Mouse (Mus musculus) hindbrain, embryonic 15.5 days (tissue): Measurements from ENCODE around the gene Eif2d. TPM values are rescaled to one million over a fixed set of nuclear protein-coding genes. Genes with fewer than 3 reads are reported as not detected.
A peak's percentile ranks its signal among the peaks of the same experiment; 100 is the strongest.

ENCODE experiments used
- ATAC-seq: fragments of 200-750 bp; cut with Nextera tagmentation; 2 replicates; pipeline ENCODE4 v1.8.0; 2017; ENCODE audit warnings: low read depth, moderate number of reproducible peaks, moderate TSS enrichment; ENCODE audit not compliant: low FRiP score
- H3K27ac ChIP-seq: fragments of 300-500 bp; sonication (generic); replicated peaks from 2 replicates; pipeline ENCODE4 v1.5.1; 2015; ENCODE audit warnings: mild to moderate bottlenecking, inconsistent platforms
- H3K27me3 ChIP-seq: fragments of 300-500 bp; sonication (generic); 2 replicates; pipeline ENCODE4 v1.6.1; 2015; ENCODE audit warnings: control low read depth, inconsistent platforms
- H3K36me3 ChIP-seq: fragments of 300-500 bp; sonication (generic); 2 replicates; pipeline ENCODE4 v1.6.1; 2015; ENCODE audit warnings: control low read depth, inconsistent platforms
- H3K4me1 ChIP-seq: fragments of 300-500 bp; sonication (generic); replicated peaks from 2 replicates; pipeline ENCODE4 v1.6.1; 2015; ENCODE audit warnings: control low read depth, inconsistent platforms
- H3K4me2 ChIP-seq: fragments of 300-500 bp; sonication (generic); 2 replicates; pipeline ENCODE4 v1.6.1; 2015; ENCODE audit warnings: moderate library complexity, mild to moderate bottlenecking, inconsistent platforms
- H3K4me3 ChIP-seq: fragments of 300-500 bp; sonication (generic); 2 replicates; pipeline ENCODE4 v1.5.1; 2015; ENCODE audit warnings: mild to moderate bottlenecking, inconsistent platforms
- H3K9ac ChIP-seq: fragments of 300-500 bp; sonication (generic); 2 replicates; pipeline ENCODE4 v1.6.1; 2015; ENCODE audit warnings: inconsistent platforms
- H3K9me3 ChIP-seq: fragments of 300-500 bp; sonication (generic); 2 replicates; pipeline ENCODE4 v1.6.1; 2016; ENCODE audit warnings: control low read depth, inconsistent platforms
- WGBS: fragments of 180-500 bp; shearing (Covaris S2); methylation state at CpG from one replicate; pipeline ENCODE4 v1.1.7; 2015; 5-methylcytosine and 5-hydroxymethylcytosine counted together
- polyA plus RNA-seq: library from polyadenylated mRNA; unstranded; fragments of >200 nt; fragmentation: Nextera tagmentation; extraction: Ambion mirVana; gene quantifications from 2 replicates; pipeline ENCODE4 v1.2.1, GENCODE M21; 2015

The Eif2d gene
- polyA plus RNA-seq, 1 experiment from 2014 or later, result 49.1 TPM

DNA sequence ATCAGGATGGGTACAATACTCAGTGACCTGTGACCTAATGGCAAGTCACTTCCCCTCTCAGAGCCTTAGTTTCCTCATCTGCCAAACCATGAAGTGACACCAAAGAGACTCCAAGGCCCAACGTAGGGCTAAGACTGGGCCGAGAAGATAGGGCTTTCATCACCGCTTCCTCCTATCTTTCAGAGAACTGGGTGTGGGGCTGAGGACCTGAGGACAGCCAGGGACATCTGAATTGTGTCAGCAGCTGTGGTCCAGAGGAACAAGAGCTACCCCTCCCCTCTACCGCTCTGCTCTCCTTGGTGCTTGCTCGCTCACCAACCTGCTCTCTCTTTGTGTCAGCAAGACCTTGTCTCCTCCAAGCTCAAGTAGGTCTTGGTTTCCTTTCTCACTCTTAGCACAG, 35.7 kb downstream of the Eif2d start:
- Histone ChIP-seq H3K4me1 (no peaks in the 10 kb centered on the region), H3K9me3 (no peaks in the 10 kb centered on the region), H3K36me3 (no peaks in the 10 kb centered on the region), H3K27ac (no peak overlapping the region), H3K9ac (no peak overlapping the region), H3K4me2 (no peak overlapping the region), H3K4me3 (no peak overlapping the region), H3K27me3 (no peaks in the 10 kb centered on the region)
- WGBS, result 92% methylated on average over 5 of the region's 5 CpGs
- no peak for ATAC-seq

DNA sequence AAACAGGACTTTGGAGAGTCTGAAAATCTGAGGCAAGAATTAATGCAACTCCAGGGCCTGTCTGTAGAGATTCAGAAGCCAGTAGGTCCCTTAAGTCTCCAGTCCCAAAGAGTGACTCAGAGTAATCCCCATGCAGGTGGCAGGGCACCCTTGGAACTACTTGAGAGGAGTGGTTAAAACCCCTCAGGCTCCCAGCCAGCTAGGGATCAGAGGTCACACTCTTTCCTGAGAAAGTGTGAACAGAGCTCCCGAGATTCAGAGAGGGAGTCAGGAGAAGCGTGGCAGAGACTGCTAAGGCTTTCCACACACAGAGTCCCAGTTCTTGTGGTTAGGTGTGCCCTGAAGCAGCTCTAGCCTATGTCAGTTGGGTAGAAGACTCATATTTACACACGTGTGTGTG, 40.8 kb downstream of the Eif2d start:
- Histone ChIP-seq H3K4me2 (no peak overlapping the region), H3K9me3 (no peaks in the 10 kb centered on the region)
- WGBS, result 65% methylated on average over 3 of the region's 3 CpGs

DNA sequence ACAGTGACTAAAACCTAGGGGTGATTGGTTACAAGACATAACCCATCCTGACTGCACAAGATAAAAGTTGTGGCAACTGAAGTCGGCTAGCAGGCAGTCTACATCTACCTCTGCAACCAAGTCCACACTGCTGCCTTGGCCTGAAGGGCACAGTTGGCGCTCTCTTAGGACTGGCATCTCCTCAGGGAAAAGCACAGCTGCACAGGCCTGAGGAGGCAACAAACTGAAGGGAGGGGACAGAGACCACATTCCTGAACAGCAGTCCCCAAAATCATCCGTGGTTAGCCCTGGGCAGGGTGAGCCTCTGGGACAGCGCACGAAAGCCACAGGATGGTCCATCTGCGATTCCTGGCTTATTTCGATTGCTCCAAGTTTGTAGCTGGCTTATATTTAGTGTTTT, 42.7 kb downstream of the Eif2d start:
- Histone ChIP-seq H3K36me3 (no peaks in the 10 kb centered on the region), H3K4me1 (no peaks in the 10 kb centered on the region), H3K4me3 (no peak overlapping the region), H3K27me3 (no peaks in the 10 kb centered on the region), H3K9ac (no peak overlapping the region), H3K4me2 (no peak overlapping the region), H3K9me3 (no peaks in the 10 kb centered on the region), H3K27ac (no peak overlapping the region)
- 87% methylated on average over 7 of the region's 7 CpGs for WGBS
- ATAC-seq, result no peak

More for the DNA sequence above, 40.8 kb downstream of the Eif2d start:
- Histone ChIP-seq H3K27ac (no peak overlapping the region), H3K9ac (no peak overlapping the region), H3K4me3 (no peak overlapping the region), H3K4me1 (no peaks in the 10 kb centered on the region), H3K36me3 (no peaks in the 10 kb centered on the region), H3K27me3 (no peaks in the 10 kb centered on the region)
- ATAC-seq, result no peak

DNA sequence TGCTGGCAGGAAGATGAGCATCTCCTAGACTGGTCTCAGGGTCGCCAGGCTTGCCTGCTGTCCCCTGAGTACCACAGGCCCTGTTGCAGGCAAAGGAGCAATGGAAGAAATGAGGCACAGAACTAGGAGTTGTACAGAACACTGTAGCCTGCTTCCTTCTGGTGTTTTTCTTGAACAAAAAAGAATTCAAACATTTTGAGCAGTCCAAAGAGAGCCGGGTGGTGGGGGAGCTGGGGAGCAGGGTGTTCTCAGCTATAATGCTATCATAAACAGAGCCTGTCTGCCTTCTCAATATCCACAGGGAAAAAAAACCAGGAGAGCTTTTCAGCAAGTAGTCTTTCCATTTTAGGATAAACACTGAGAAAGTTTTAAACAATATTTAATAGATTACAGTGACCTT, 43.1 kb downstream of the Eif2d start:
- Histone ChIP-seq H3K36me3 (no peaks in the 10 kb centered on the region), H3K4me1 (no peaks in the 10 kb centered on the region), H3K27ac (no peak overlapping the region), H3K9me3 (no peaks in the 10 kb centered on the region), H3K4me2 (no peak overlapping the region), H3K4me3 (no peak overlapping the region), H3K9ac (no peak overlapping the region), H3K27me3 (no peaks in the 10 kb centered on the region)
- WGBS, result 79% methylated on average over 2 of the region's 2 CpGs
- ATAC-seq, result no peak

DNA sequence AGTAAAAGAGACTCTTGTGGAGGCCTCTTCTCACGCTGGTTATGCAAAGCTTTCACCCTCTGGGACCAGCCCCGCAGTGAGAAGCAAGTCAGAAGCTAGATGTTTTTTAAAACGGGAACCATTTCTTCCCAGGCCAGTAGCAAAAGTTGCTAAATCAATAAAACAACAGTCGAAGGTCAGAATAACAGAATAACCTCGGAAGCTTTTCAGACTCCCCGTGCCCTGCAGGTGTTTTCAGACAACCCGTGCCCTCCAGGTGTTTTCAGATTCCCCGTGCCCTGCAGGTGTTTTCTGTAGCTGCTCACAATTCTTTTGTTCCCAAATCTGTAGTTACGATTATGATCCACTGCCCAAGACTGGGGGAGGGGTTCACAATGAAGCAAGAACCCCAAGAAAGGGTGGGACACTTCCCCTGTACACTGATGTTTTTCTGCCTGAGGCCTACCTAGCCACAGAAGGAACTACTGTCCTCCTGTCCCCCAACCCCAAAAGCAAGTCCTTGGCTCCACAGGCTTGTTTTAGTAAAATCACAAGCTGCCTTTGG, 45.5 kb downstream of the Eif2d start:
- Histone ChIP-seq H3K27me3 (no peaks in the 10 kb centered on the region), H3K9ac (no peak overlapping the region), H3K4me3 (no peak overlapping the region), H3K36me3 (no peaks in the 10 kb centered on the region), H3K9me3 (no peaks in the 10 kb centered on the region), H3K4me2 (no peak overlapping the region), H3K27ac (no peak overlapping the region), H3K4me1 (no peaks in the 10 kb centered on the region)
- 75% methylated on average over 9 of the region's 9 CpGs for WGBS
- no peak for ATAC-seq

DNA sequence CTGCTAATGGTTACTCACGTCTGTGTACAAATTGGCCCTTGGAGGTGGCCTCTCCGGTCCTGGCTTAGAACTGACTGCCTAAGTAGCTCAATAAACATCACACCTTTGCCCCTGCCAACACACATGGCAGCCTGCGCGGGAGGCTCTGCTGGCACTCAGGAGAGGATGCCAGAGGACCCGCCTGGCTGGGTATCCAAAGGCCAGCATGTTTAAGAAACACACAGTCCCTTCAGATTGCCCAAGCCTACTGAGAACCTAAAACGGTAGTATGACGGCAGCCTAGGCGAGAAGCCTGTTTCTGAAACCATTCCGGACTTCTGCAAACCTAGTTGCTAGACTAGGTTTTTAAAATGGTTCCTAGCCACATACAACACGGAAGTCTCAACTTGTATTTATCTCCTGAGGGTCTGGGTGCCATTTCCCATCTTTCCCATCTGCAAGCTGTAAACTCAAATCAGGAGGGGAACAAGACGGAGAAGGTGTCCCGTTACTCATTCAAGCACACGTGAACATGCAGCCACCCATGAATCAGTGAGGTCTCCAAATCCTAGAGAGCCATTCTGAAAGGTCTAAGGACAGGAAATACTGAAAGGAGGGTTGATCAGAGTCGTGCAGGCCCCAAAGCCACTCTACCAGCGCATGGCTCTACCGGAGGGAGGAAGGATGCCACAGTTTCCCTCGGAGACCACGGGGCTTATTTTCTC, 46.3 kb downstream of the Eif2d start:
- Histone ChIP-seq H3K27ac (no peak overlapping the region), H3K4me3 (no peak overlapping the region), H3K27me3 (no peaks in the 10 kb centered on the region), H3K9ac (no peak overlapping the region), H3K9me3 (no peaks in the 10 kb centered on the region), H3K36me3 (no peaks in the 10 kb centered on the region), H3K4me1 (no peaks in the 10 kb centered on the region), H3K4me2 (no peak overlapping the region)
- ATAC-seq, result no peak
- WGBS, result 84% methylated on average over 18 of the region's 18 CpGs

DNA sequence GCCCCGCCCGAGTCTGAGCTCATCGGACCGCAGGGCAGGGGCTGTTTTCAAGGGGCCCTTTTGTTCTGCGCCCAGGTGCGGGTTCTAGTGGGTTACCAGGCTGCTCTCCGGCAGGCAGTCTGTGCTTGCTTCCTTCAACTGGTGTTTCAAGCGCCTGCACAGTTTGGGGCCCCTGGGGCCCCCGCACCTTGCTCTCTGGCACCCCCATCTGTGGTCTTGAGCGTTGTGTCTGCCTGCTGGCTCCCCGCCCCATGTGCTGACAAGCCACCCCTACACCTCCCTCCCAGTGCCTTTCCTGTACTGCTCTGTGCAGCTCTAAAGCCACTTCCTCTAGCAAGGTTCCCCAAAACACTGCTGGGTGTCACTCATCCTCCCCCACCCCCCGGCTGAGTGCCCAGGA, 47.0 kb downstream of the Eif2d start:
- no peaks in the 10 kb centered on the region for H3K27me3 ChIP-seq
- no peak overlapping the region for H3K9ac ChIP-seq
- WGBS, result 62% methylated on average over 12 of the region's 12 CpGs
- H3K4me2 ChIP-seq, result no peak overlapping the region
- no peaks in the 10 kb centered on the region for H3K9me3 ChIP-seq
- H3K36me3 ChIP-seq, result no peaks in the 10 kb centered on the region
- H3K4me1 ChIP-seq, result no peaks in the 10 kb centered on the region
- no peak for ATAC-seq
- H3K4me3 ChIP-seq, result no peak overlapping the region
- no peak overlapping the region for H3K27ac ChIP-seq

DNA sequence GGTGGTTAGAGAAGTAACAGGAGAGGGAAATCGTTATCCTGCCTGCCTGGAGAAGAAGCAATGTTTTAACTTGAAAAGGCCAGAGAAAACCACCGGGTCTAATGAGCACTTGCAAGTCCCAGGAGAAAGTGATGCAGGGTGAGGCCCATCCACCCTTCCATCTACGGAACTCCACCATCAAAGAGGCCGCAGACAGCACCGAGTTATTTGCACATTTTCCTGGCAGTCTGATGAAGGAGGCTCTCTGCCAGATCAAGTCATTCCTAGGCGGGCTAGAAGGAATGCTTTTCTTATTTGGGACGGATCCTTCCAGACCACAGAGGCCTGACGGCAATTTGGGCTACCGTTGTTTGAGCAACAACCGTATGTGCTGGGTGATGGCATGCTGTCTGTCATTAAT, 47.6 kb downstream of the Eif2d start:
- Histone ChIP-seq H3K4me1 (no peaks in the 10 kb centered on the region), H3K4me2 (no peak overlapping the region), H3K4me3 (no peak overlapping the region), H3K27me3 (no peaks in the 10 kb centered on the region), H3K9me3 (no peaks in the 10 kb centered on the region), H3K27ac (no peak overlapping the region), H3K9ac (no peak overlapping the region), H3K36me3 (no peaks in the 10 kb centered on the region)
- no peak for ATAC-seq
- 75% methylated on average over 10 of the region's 10 CpGs for WGBS

DNA sequence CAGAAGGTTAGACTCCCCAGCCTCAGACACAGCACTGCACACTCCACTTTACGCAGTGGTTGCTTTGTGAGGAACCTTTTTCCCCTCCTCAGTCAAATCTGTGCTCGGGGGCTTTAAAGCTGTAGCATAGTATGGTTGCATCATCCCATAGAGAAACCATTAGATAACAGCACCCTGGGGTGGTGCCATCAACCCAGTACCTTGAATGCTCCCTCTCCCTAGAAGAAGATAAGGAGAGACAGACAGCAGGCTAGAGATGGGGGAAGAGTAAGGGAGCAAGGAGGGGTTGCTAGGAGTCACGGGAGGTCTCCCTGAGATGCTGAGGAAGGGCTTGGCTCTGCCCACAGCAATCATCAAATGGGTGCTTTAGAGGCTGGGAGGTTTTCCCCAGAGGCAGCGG, 48.4 kb downstream of the Eif2d start:
- ATAC-seq, result no peak
- no peak overlapping the region for H3K27ac ChIP-seq
- 88% methylated on average over 4 of the region's 4 CpGs for WGBS

DNA sequence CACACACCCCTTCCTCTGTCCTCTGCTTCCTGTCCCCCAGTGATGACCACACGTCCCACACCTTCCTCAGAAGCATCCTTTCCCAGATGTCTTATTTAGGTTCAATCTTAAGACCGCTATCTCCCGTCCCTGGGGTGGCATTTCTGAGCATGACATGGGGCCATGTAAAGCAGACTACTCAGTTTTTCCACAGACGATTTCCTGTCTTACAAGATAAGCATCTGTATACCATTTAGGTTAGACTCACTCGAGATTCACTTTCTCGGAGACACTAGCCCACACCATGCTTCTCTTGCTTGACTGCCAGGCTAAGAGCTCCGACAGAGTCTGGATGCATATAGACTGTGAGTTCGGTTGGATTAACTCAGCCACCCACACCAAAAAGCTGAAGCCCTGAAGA, 51.5 kb downstream of the Eif2d start:
- Histone ChIP-seq H3K36me3 (no peaks in the 10 kb centered on the region), H3K4me3 (no peak overlapping the region), H3K27ac (no peak overlapping the region), H3K4me2 (no peak overlapping the region), H3K4me1 (peaks cover 4% of the 10 kb centered on the region; the same call in 1 of the 2 replicates), H3K9ac (no peak overlapping the region), H3K27me3 (no peaks in the 10 kb centered on the region), H3K9me3 (no peaks in the 10 kb centered on the region)
- no peak for ATAC-seq
- 84% methylated on average over 8 of the region's 8 CpGs for WGBS

More for the DNA sequence above, 48.4 kb downstream of the Eif2d start:
- Histone ChIP-seq H3K9ac (no peak overlapping the region), H3K4me1 (no peaks in the 10 kb centered on the region), H3K4me2 (no peak overlapping the region), H3K36me3 (no peaks in the 10 kb centered on the region), H3K4me3 (no peak overlapping the region), H3K27me3 (no peaks in the 10 kb centered on the region), H3K9me3 (no peaks in the 10 kb centered on the region)

DNA sequence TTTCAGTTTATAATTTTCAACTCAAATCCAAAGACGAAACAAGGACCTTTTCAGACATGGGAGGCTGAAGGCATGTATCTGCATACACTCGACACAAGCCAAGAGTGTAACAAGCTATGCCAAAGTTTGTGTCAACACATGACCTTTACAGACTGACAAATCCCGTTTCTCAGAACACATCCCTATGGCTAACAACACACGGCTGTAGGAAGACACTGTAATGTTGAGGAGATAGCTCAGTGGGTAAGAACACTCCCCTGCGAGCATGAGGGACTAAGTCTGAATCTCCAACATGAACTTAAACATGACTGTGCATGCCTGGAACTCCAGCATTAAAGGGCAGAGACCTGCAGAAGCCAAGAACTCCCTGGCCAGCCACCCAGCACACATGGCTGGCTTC, 53.4 kb downstream of the Eif2d start:
- ATAC-seq, result no peak
- Histone ChIP-seq H3K4me3 (no peak overlapping the region), H3K4me1 (peaks cover 14% of the 10 kb centered on the region; the same call in 1 of the 2 replicates), H3K27ac (no peak overlapping the region), H3K9me3 (no peaks in the 10 kb centered on the region), H3K36me3 (no peaks in the 10 kb centered on the region), H3K27me3 (no peaks in the 10 kb centered on the region), H3K4me2 (no peak overlapping the region), H3K9ac (no peak overlapping the region)
- 87% methylated on average over 5 of the region's 5 CpGs for WGBS

DNA sequence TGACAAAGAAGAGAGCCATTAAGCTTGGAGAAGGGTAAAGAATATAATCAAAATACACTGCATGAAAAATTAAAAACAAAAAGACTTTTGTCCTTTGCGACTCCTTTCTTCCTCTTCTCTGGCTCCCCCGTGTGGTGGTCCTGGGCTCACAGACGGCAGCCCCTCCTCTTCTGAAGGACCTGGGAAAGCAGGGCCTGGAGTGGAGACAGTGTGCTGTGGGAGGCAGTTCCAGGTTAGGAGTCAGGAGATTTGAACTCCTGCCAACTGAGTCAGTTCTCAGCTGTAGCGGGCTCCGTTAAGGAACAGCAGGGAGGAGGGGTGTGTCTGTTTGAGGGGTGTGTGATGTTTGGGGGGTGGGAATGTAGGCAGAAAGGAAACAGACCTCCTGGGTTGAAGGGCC, 54.5 kb downstream of the Eif2d start:
- H3K9ac ChIP-seq, result no peak overlapping the region
- H3K4me2 ChIP-seq, result no peak overlapping the region
- no peaks in the 10 kb centered on the region for H3K36me3 ChIP-seq
- H3K27me3 ChIP-seq, result no peaks in the 10 kb centered on the region
- H3K4me3 ChIP-seq, result no peak overlapping the region
- WGBS, result 7% methylated on average over 5 of the region's 5 CpGs
- H3K27ac ChIP-seq, result no peak overlapping the region
- peak; percentile 39; the same call in 1 of the 2 replicates for ATAC-seq
- H3K4me1 ChIP-seq, result peaks cover 14% of the 10 kb centered on the region; the same call in 1 of the 2 replicates
- no peaks in the 10 kb centered on the region for H3K9me3 ChIP-seq

DNA sequence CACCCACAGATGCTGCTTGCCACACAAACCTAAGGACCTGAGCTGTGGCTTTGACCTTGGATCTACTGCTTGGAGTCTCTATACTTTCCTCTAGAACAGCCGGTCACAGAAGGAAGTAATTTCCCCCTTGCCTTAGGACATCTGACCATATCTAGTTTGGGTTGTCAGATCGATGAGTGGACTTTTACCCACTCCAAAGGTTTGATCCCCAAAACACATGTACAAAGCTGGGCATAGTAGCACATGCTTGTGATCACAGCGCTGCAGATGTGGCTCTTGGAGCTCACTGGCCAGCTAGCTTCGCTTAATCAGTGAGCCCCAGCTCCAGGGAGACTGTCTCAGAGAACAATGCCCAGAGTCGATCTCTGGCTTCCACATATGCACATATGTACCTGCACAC, 55.1 kb downstream of the Eif2d start:
- Histone ChIP-seq H3K9ac (no peak overlapping the region), H3K9me3 (no peaks in the 10 kb centered on the region), H3K36me3 (no peaks in the 10 kb centered on the region), H3K4me3 (no peak overlapping the region), H3K4me1 (peaks cover 14% of the 10 kb centered on the region; the same call in 1 of the 2 replicates), H3K4me2 (no peak overlapping the region), H3K27ac (no peak overlapping the region), H3K27me3 (no peaks in the 10 kb centered on the region)
- 91% methylated on average over 5 of the region's 5 CpGs for WGBS
- ATAC-seq, result no peak
